Mouse (Mus musculus) liver, adult 2 months (tissue): Measurements from ENCODE around the gene Gja8. TPM values are rescaled to one million over a fixed set of nuclear protein-coding genes. Genes with fewer than 3 reads are reported as not detected.

Experiments
- DNase-seq: peaks from one replicate; pipeline ENCODE4 v3.0.0-alpha.2; 2011; ENCODE audit warnings: low read depth, low spot score; ENCODE audit errors: extremely low read depth
- H3K27ac ChIP-seq: fragments of 200-500 bp; replicated peaks from 2 replicates; pipeline ENCODE4 v1.5.1; 2012; ENCODE audit warnings: low read depth, mild to moderate bottlenecking, control low read depth, inconsistent platforms, low read length; ENCODE audit not compliant: insufficient read depth
- H3K27me3 ChIP-seq: fragments of 200-500 bp; 2 replicates; pipeline ENCODE4 v1.6.1; 2012; ENCODE audit warnings: mild to moderate bottlenecking, moderate library complexity, low read length, inconsistent platforms; ENCODE audit not compliant: control insufficient read depth, insufficient read depth
- H3K36me3 ChIP-seq: fragments of 200-500 bp; 2 replicates; pipeline ENCODE4 v1.6.1; 2012; ENCODE audit warnings: low read length, inconsistent platforms; ENCODE audit not compliant: control insufficient read depth, insufficient read depth
- H3K4me1 ChIP-seq: fragments of 200-500 bp; 2 replicates; pipeline ENCODE4 v1.6.1; 2011; ENCODE audit warnings: low read length; ENCODE audit not compliant: control insufficient read depth, insufficient read depth
- H3K4me3 ChIP-seq: fragments of 200-500 bp; 2 replicates; pipeline ENCODE4 v1.5.1; 2011; ENCODE audit warnings: low read depth, mild to moderate bottlenecking, control low read depth, low read length, moderate library complexity; ENCODE audit not compliant: insufficient read depth
- H3K79me2 ChIP-seq: fragments of 200-500 bp; 2 replicates; pipeline ENCODE4 v1.6.1; 2012; ENCODE audit warnings: inconsistent platforms, mild to moderate bottlenecking, low read length, moderate library complexity; ENCODE audit not compliant: control insufficient read depth, insufficient read depth
- H3K9ac ChIP-seq: fragments of 200-500 bp; 2 replicates; pipeline ENCODE4 v1.6.1; 2012; ENCODE audit warnings: low read depth, mild to moderate bottlenecking, control low read depth, inconsistent platforms, low read length
- CTCF ChIP-seq: fragments of 200-500 bp; IDR thresholded peaks from 2 replicates; pipeline ENCODE4 v1.5.1; 2011; ENCODE audit warnings: low read depth, low read length, control low read depth
- POLR2A ChIP-seq: fragments of 200-500 bp; IDR thresholded peaks from 2 replicates; pipeline ENCODE4 v1.6.1; 2011; ENCODE audit warnings: low read length, control low read depth; ENCODE audit not compliant: insufficient read depth; ENCODE audit errors: extremely low read depth
- WGBS: fragments of 180-500 bp; shearing (Covaris S2); methylation state at CpG from one replicate; pipeline ENCODE4 v1.1.7; 2018; 5-methylcytosine and 5-hydroxymethylcytosine counted together
- polyA plus RNA-seq: library from polyadenylated mRNA; depleted of rRNA; stranded (reverse); fragments of >200 nt; gene quantifications from 2 replicates; pipeline ENCODE4 v1.2.3, GENCODE M21; 2012; rRNA removed
- total RNA-seq: library from RNA; depleted of rRNA; stranded (reverse); fragments of >200 nt; gene quantifications from 2 replicates; pipeline ENCODE4 v1.2.3, GENCODE M21; 2014; rRNA removed

Gja8 gene
- total RNA-seq (not detected in 2 replicates), polyA plus RNA-seq (not detected in 2 replicates)

DNA sequence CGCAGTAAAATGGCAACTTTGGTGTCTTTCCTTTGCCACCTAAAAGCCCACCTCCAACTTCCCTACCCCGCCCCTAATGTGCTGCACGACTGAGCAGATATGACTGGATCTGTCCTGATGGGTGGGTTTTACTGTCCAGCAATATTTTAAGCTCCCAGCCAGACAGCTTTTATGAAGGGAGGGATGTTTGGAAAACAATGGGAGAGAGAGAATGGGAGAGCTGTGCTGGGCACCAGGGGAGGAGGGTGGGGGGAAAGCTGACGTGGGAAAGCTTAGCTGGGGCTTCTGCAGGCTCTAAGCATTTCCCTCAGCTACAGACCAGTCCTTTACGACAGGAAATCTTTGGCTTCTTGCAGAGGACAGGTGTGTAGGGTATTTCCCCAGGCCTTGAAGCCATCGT lies at the start of gene Gja8:
Gene Gja8, minus strand, starts transcription at position 101 of the 400 bp plus-strand sequence.
- no peak for TF ChIP-seq CTCF
- no peak for TF ChIP-seq POLR2A
- no peaks in the 10 kb centered on the region for H3K27me3 ChIP-seq
- 72% methylated on average over 6 of the region's 6 CpGs for WGBS
- DNase-seq, result no peak
- no peaks in the 10 kb centered on the region for H3K36me3 ChIP-seq
- no peak within 1 kb of the TSS for H3K9ac ChIP-seq
- H3K79me2 ChIP-seq, result no peaks in the 10 kb centered on the region
- H3K27ac ChIP-seq, result no peak within 1 kb of the TSS
- H3K4me3 ChIP-seq, result no peak within 1 kb of the TSS
- no peaks in the 10 kb centered on the region for H3K4me1 ChIP-seq

DNA sequence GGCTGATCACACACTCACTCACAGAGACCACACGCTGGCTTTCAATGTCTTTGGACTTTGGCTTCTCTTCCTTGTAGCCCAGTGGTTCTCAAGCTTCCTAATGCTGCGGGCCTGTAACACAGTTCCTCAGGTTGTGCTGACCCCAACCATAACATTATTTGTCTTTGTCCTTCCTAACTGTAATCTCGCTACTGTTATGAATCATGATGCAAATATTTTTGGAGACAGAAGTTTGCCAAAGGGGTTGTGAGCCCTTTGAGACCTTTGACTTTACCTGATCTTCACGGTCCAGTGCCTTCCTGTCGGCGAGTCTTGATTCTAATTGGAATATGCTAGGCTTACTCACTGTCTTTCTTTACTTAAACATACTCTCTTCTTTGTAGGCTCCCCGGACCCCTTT lies 48.6 kb upstream of the Gja8 start:
- no peaks in the 10 kb centered on the region for H3K79me2 ChIP-seq
- no peak for DNase-seq
- no peaks in the 10 kb centered on the region for H3K4me1 ChIP-seq
- H3K4me3 ChIP-seq, result no peak overlapping the region
- H3K27me3 ChIP-seq, result no peaks in the 10 kb centered on the region
- H3K36me3 ChIP-seq, result no peaks in the 10 kb centered on the region
- TF ChIP-seq POLR2A, result no peak
- TF ChIP-seq CTCF, result no peak
- 85% methylated on average over 7 of the region's 7 CpGs for WGBS
- no peak overlapping the region for H3K27ac ChIP-seq
- H3K9ac ChIP-seq, result no peak overlapping the region

DNA sequence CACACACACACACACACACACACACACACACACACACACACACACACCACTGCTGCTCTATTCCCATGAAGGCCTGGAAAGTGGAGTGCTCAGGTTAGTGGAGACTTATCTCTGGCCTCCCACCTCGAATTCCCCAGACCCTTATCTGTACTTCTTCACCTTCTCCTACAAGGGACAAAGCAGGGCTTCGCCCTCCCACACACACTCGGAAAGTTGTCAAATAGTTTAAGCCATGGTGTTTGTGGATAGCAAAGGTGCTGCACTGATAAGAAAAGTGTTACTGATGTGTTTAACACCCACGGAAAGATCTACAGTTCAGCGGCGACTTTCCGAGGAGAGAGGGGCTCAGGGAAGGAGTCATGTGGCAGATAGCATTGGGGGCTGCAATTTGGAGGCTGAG lies 45.2 kb upstream of the Gja8 start:
- H3K9ac ChIP-seq, result no peak overlapping the region
- no peak for TF ChIP-seq CTCF
- no peak for TF ChIP-seq POLR2A
- H3K27ac ChIP-seq, result no peak overlapping the region
- no peak for DNase-seq
- no peaks in the 10 kb centered on the region for H3K36me3 ChIP-seq
- no peaks in the 10 kb centered on the region for H3K27me3 ChIP-seq
- no peak overlapping the region for H3K4me3 ChIP-seq
- no peaks in the 10 kb centered on the region for H3K4me1 ChIP-seq
- WGBS, result 22% methylated on average over 7 of the region's 7 CpGs
- no peaks in the 10 kb centered on the region for H3K79me2 ChIP-seq

DNA sequence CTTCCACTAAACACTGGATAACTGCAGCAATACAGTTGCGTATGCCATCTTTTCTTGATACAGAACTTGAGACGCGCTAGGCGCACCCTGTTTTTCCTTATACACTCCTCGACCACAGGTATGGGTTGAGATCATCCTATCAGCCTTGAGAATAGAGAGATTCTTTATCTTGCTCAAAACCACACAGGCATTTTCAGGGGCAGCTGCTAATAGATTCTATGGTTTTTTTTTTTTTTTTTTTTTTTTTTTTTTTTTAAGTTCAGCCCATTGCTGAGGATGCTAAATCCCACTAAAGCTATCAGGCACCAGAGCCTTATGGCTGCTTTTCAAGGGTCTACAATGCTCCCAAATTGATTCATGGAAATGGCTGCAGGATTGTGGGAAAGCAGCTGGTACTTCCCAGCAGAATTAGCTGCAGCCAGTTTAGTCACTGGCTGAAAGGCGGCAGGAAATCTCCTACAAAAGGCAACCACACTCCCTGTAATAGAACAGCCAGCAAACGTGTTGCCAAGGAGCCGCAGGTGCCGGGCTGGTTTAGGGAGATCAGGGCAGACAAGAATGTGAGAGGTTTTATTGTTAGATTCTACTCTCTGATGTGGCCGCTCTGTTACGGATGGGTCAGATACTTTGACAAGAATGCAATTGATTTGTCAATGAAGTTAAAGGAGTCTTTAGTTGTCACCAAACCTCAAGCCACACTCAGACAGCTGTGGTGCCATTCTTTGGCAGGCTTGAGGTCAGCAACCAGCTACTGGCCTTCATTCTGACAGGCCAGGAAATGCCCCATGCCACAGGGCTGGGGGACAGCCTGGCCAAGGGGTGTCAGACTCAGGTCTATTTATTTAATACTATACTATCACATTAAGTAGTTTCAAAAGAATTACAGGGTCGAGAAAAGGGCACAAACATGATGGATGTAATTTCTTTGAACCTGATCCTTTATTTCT lies 37.5 kb upstream of the Gja8 start:
- no peaks in the 10 kb centered on the region for H3K27me3 ChIP-seq
- no peak overlapping the region for H3K4me3 ChIP-seq
- TF ChIP-seq CTCF (no peak), POLR2A (no peak)
- H3K4me1 ChIP-seq, result no peaks in the 10 kb centered on the region
- H3K27ac ChIP-seq, result no peak overlapping the region
- H3K9ac ChIP-seq, result no peak overlapping the region
- no peaks in the 10 kb centered on the region for H3K79me2 ChIP-seq
- WGBS, result 79% methylated on average over 12 of the region's 12 CpGs
- DNase-seq, result no peak
- no peaks in the 10 kb centered on the region for H3K36me3 ChIP-seq

DNA sequence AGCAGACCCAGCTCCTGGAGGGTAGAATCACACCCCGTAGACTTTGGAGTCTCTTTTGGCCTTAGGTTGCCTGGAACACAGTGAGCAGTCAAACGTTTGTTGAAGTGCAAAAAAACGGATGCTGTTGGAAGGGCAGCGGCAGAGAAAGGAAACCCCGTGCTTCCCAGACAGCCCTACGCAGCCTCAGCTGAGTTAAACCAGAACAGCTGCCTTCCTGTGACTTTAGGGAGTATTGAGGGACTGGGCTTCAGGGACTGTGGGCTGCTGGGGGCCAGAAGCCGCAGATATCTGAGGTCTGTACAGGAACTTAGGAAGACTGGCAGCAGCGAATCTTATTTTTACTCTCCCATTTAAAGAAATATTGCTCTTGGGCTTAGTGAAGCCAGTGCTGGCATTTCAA lies 34.8 kb upstream of the Gja8 start:
- TF ChIP-seq CTCF (no peak), POLR2A (no peak)
- no peak overlapping the region for H3K9ac ChIP-seq
- H3K4me3 ChIP-seq, result no peak overlapping the region
- H3K27ac ChIP-seq, result no peak overlapping the region
- no peaks in the 10 kb centered on the region for H3K27me3 ChIP-seq
- DNase-seq, result no peak
- no peaks in the 10 kb centered on the region for H3K4me1 ChIP-seq
- 44% methylated on average over 8 of the region's 8 CpGs for WGBS
- no peaks in the 10 kb centered on the region for H3K79me2 ChIP-seq
- no peaks in the 10 kb centered on the region for H3K36me3 ChIP-seq
